ENCODE assay signal across 8 mouse cellular contexts in the genomic region with DNA sequence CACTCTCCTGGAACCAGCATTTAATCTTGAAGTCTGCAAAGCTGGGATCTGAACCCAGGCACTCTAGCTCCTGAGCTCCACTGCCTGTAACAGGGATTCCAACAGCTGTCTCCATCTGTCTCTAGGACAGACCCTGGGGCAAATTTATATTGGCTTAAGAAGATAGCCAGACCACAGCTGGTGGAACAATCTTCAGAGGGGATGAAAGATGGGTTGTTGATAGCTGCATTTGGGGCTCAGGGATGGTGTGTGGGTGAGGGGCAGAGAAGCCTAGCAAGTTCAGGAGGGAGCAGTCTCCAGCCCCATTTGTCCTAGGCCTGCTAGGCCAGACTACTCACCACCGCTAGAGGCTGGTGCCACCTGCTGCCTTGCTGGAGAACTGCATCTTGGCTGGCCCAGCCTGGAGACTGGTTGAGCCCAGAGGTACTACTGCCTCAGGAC.
DNase-seq lines count a peak whose midpoint lies in the region; ATAC-seq and TF ChIP-seq lines count a peak whose summit lies in the region.

No protein-coding gene starts in this region.

- H3K27ac ChIP-seq in bone marrow, adult 2 months (ENCODE audit: control insufficient read depth, insufficient read depth, low read depth, low read length, poor library complexity): no peak overlapping the region
- H3K27ac ChIP-seq in heart, embryonic 14.5 days (replicated peaks in 1 of 2; ENCODE audit: control insufficient read depth in 1 of 2, insufficient read depth in 1 of 2, low read depth in 2 of 2, low read length in 2 of 2): 0 out of 4 replicates have a peak overlapping the region, but pooled peaks of 1 of the 2 experiments have one; percentile 66
- no peak overlapping the region for H3K27ac ChIP-seq in kidney, postnatal 0 days

- no peaks in the 10 kb centered on the region for H3K27me3 ChIP-seq in heart, embryonic 14.5 days (ENCODE audit: control insufficient read depth, insufficient read depth, low read length)
- H3K27me3 ChIP-seq in kidney, postnatal 0 days (ENCODE audit: insufficient read depth, low read length): no peaks in the 10 kb centered on the region

- no peak overlapping the region for H3K4me2 ChIP-seq in heart, embryonic 14.5 days (ENCODE audit: low read length)
- no peak overlapping the region for H3K4me2 ChIP-seq in kidney, postnatal 0 days (ENCODE audit: low read length)

- peak; percentile 93 for ATAC-seq in erythroblast, adult 5-6 weeks (replicated peaks; ENCODE audit: low FRiP score, poor library complexity, severe bottlenecking)
- peak; percentile 45; the same call in 1 of the 2 replicates for ATAC-seq in heart, embryonic 14.5 days (ENCODE audit: insufficient number of reproducible peaks, insufficient read depth, low FRiP score, low read depth)
- ATAC-seq in kidney, postnatal 0 days (replicated peaks; ENCODE audit: low FRiP score, low read depth): peak; percentile 77

- H3K9me3 ChIP-seq in heart, embryonic 14.5 days (ENCODE audit: control insufficient read depth, low read length): no peaks in the 10 kb centered on the region
- H3K9me3 ChIP-seq in kidney, postnatal 0 days (replicated peaks; ENCODE audit: low read length): no peaks in the 10 kb centered on the region

- peak; percentile 69 for DNase-seq in A20 (ENCODE audit: low read depth, low spot score)
- DNase-seq in kidney, postnatal 0 days (ENCODE audit: low spot score): peak; percentile 89
- DNase-seq in liver: peak; percentile 85
- peak; percentile 29 to 62 for DNase-seq in monocyte, adult 2 months (ENCODE audit: low read depth in 1 of 2, low spot score in 2 of 2)
- peak; percentile 85 to 88 for DNase-seq in spleen, postnatal 10 days (ENCODE audit: low spot score in 2 of 2)

- peak; percentile 98 for TF ChIP-seq CTCF in bone marrow, adult 2 months (IDR thresholded peaks at IDR 0.05; ENCODE audit: control insufficient read depth, insufficient read depth, low read length)
- peak; percentile 98 for TF ChIP-seq CTCF in kidney, postnatal 0 days (IDR thresholded peaks at IDR 0.05; ENCODE audit: low read depth)

- no peaks in the 10 kb centered on the region for H3K4me1 ChIP-seq in bone marrow, adult 2 months (ENCODE audit: control insufficient read depth, insufficient read depth, low read length)
- H3K4me1 ChIP-seq in heart, embryonic 14.5 days (ENCODE audit: control insufficient read depth in 2 of 2, insufficient read depth in 2 of 2, low read length in 2 of 2): peaks cover 35 to 61% of the 10 kb centered on the region in 2 experiments
- H3K4me1 ChIP-seq in kidney, postnatal 0 days (replicated peaks; ENCODE audit: insufficient read depth, low read length): peaks cover 19% of the 10 kb centered on the region; the same call in 1 of the 2 replicates

- WGBS in bone marrow, adult 2 months: 0% methylated on average over 1 of the region's 1 CpGs
- WGBS in heart, embryonic 14.5 days: 10% methylated on average over 1 of the region's 1 CpGs
- WGBS in kidney, postnatal 0 days: 5% methylated on average over 1 of the region's 1 CpGs

- H3K4me3 ChIP-seq in bone marrow, adult 2 months (replicated peaks; ENCODE audit: control insufficient read depth, low read depth, low read length): no peak overlapping the region
- H3K4me3 ChIP-seq in heart, embryonic 14.5 days (ENCODE audit: control insufficient read depth in 1 of 2, insufficient read depth in 1 of 2, low read depth in 1 of 2, low read length in 2 of 2): no peak overlapping the region
- H3K4me3 ChIP-seq in kidney, postnatal 0 days (replicated peaks; ENCODE audit: low read depth, low read length): no peak overlapping the region

- H3K9ac ChIP-seq in heart, embryonic 14.5 days (ENCODE audit: low read length): 0 out of 2 replicates have a peak overlapping the region, but pooled peaks have one; percentile 28
- H3K9ac ChIP-seq in kidney, postnatal 0 days (ENCODE audit: low read depth, low read length): no peak overlapping the region

- H3K36me3 ChIP-seq in heart, embryonic 14.5 days (ENCODE audit: control insufficient read depth, insufficient read depth, low read length): no peaks in the 10 kb centered on the region
- no peaks in the 10 kb centered on the region for H3K36me3 ChIP-seq in kidney, postnatal 0 days (ENCODE audit: insufficient read depth, low read length)

- TF ChIP-seq POLR2A in bone marrow, adult 2 months (IDR thresholded peaks at IDR 0.05; ENCODE audit: borderline replicate concordance, control insufficient read depth, low read depth, low read length): no peak
